Mouse (Mus musculus) liver, adult (tissue): Measurements from ENCODE around the gene Defb3.
"Not testable (repeated sequence)": the region's sequence is repeated elsewhere in the genome, so short reads cannot be mapped to it uniquely, and the experiment has no call there.

Source experiments
- GATA4 ChIP-seq: IDR thresholded peaks from 2 replicates; pipeline ENCODE4 v1.6.1; 2014; ENCODE audit warnings: mild to moderate bottlenecking, low read length; ENCODE audit not compliant: insufficient replicate concordance

Gene Defb3

DNA sequence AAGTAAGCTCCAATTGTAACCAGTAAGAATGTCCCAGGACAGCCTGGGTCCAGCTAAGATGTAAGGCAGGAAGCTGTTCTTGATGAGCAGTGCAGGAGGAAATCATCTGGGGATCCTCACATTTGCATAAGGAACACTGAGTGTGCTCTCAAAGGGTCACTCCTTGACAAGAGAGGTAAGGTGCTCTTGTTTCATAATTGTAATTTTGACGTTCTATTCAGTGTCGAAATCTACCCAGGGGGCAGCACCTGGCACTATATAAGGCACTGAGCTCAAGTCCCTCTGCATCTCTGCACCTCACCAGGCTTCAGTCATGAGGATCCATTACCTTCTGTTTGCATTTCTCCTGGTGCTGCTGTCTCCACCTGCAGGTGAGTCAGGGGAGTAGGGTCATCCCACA, at the start of gene Defb3:
TSS of gene Defb3 (plus strand) at position 301 of the 400 bp plus-strand sequence.
- not testable (repeated sequence) for TF ChIP-seq GATA4

DNA sequence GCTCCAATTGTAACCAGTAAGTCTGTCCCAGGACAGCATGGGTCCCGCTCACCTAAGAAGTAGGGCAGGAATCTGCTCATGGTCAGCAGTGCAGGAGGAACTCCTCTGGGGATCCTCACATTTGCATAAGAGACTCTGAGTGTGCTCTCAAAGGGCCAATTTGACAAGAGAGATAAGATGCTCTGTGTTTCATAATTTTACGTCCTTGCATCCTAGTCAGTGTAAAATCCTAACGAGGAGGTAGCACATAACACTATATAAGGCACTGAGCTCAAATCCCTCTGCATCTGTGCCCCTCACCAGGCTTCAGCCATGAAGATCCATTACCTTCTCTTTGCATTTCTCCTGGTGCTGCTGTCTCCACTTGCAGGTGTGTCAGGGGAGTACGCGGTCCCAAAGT, 45.9 kb upstream of the Defb3 start, which contains the start of gene Defb5:
TSS of gene Defb5 (plus strand) at position 301 of the 400 bp plus-strand sequence.
- TF ChIP-seq GATA4: no peak

GRCm38 (mm10) chr8:19258136-19258535, 35.0 kb upstream of the Defb3 start:
- no peak for TF ChIP-seq GATA4

DNA sequence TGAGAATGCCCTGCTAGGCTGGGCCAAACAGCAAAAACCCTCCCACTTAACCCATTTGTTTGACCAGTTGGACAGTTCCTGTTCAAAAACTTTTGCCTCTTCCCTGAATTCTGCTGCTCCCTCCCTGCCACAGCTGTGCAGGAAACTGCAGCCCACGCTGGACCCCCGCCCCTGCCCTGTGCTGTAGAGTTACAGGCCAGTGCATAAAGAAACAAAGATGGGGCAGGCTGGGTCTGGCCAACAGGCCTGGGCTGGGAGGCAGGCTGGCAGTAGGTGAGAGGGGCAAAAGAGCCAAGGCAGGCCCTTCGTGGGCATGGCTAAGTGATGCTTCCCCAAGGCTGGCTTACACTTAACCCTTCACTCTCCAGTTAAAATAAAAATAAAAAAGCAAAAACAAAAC, 33.5 kb upstream of the Defb3 start:
- no peak for TF ChIP-seq GATA4

GRCm38 (mm10) chr8:19331836-19332235, 38.7 kb downstream of the Defb3 start:
- TF ChIP-seq GATA4: no peak
